Mouse (Mus musculus) neural tube, embryonic 14.5 days (tissue): ENCODE results near the gene Otogl. TPM values are rescaled to one million over a fixed set of nuclear protein-coding genes. Genes with fewer than 3 reads are reported as not detected.

Experiments used
- ATAC-seq: fragments of 200-750 bp; cut with Nextera tagmentation; 2 replicates; pipeline ENCODE4 v1.8.0; 2017; ENCODE audit warnings: low read depth, mild to moderate bottlenecking, moderate TSS enrichment, moderate library complexity
- H3K27ac ChIP-seq: fragments of 300-500 bp; sonication (generic); 2 replicates; pipeline ENCODE4 v1.5.1; 2014; ENCODE audit warnings: low read depth, mild to moderate bottlenecking, control low read depth, low read length, moderate library complexity, mixed read lengths
- H3K27me3 ChIP-seq: fragments of 300-500 bp; sonication (generic); 2 replicates; pipeline ENCODE4 v1.6.1; 2014; ENCODE audit warnings: low read length; ENCODE audit not compliant: control insufficient read depth, insufficient read depth
- H3K36me3 ChIP-seq: fragments of 300-500 bp; sonication (generic); 2 replicates; pipeline ENCODE4 v1.6.1; 2014; ENCODE audit warnings: low read length, mixed read lengths; ENCODE audit not compliant: control insufficient read depth, insufficient read depth
- H3K4me1 ChIP-seq: fragments of 300-500 bp; sonication (generic); 2 replicates; pipeline ENCODE4 v1.6.1; 2014; ENCODE audit warnings: low read length; ENCODE audit not compliant: control insufficient read depth, insufficient read depth
- H3K4me2 ChIP-seq: fragments of 300-500 bp; sonication (generic); 2 replicates; pipeline ENCODE4 v1.6.1; 2014; ENCODE audit warnings: mild to moderate bottlenecking, low read depth, low read length, control low read depth
- H3K4me3 ChIP-seq: fragments of 300-500 bp; sonication (generic); 2 replicates; pipeline ENCODE4 v1.5.1; 2014; ENCODE audit warnings: low read depth, low read length, control low read depth, mixed read lengths
- H3K9ac ChIP-seq: fragments of 300-500 bp; sonication (generic); replicated peaks from 2 replicates; pipeline ENCODE4 v1.6.1; 2014; ENCODE audit warnings: low read depth, mild to moderate bottlenecking, control low read depth, low read length, mixed read lengths
- H3K9me3 ChIP-seq: fragments of 300-500 bp; sonication (generic); 2 replicates; pipeline ENCODE4 v1.6.1; 2016; ENCODE audit warnings: low read length; ENCODE audit not compliant: control insufficient read depth
- WGBS: fragments of 180-500 bp; shearing (Covaris S2); extraction: QIAGEN DNeasy Blood & Tissue Kit; methylation state at CpG from one replicate; pipeline ENCODE4 v1.1.7; 2014; 5-methylcytosine and 5-hydroxymethylcytosine counted together
- polyA plus RNA-seq: library from polyadenylated mRNA; unstranded; fragments of >200 nt; fragmentation: Nextera tagmentation; extraction: Ambion mirVana; gene quantifications from 2 replicates; pipeline ENCODE4 v1.2.1, GENCODE M21; 2014

Otogl gene
- 0.05 TPM in 1 of 2 replicates, not detected in the other for polyA plus RNA-seq

GRCm38 (mm10) chr10:107912084-107912573 is at the start of gene Otogl:
Gene Otogl (minus strand): TSS chr10:107912134.
- no peaks in the 10 kb centered on the region for H3K27me3 ChIP-seq
- 57% methylated on average over 7 of the region's 7 CpGs for WGBS
- no peak within 1 kb of the TSS for H3K4me2 ChIP-seq
- H3K4me1 ChIP-seq: no peaks in the 10 kb centered on the region
- H3K27ac ChIP-seq: no peak within 1 kb of the TSS
- H3K9me3 ChIP-seq: no peaks in the 10 kb centered on the region
- H3K36me3 ChIP-seq: no peaks in the 10 kb centered on the region
- no peak within 1 kb of the TSS for H3K9ac ChIP-seq
- H3K4me3 ChIP-seq: no peak within 1 kb of the TSS
- ATAC-seq: no peak

- ATAC-seq: no peak
- no peaks in the 10 kb centered on the region for H3K36me3 ChIP-seq
These were observed 44.7 kb upstream of the Otogl start for GRCm38 (mm10) chr10:107956588-107956987.

GRCm38 (mm10) chr10:107954444-107954843 is 42.5 kb upstream of the Otogl start:
- Histone ChIP-seq H3K4me3 (no peak overlapping the region), H3K4me2 (no peak overlapping the region), H3K9ac (no peak overlapping the region), H3K27me3 (no peaks in the 10 kb centered on the region), H3K27ac (no peak overlapping the region), H3K4me1 (no peaks in the 10 kb centered on the region), H3K36me3 (no peaks in the 10 kb centered on the region), H3K9me3 (no peaks in the 10 kb centered on the region)
- WGBS: 54% methylated on average over 6 of the region's 6 CpGs
- no peak for ATAC-seq

More at GRCm38 (mm10) chr10:107956588-107956987, 44.7 kb upstream of the Otogl start:
- H3K27me3 ChIP-seq: no peaks in the 10 kb centered on the region
- no peaks in the 10 kb centered on the region for H3K4me1 ChIP-seq
- H3K4me2 ChIP-seq: no peak overlapping the region
- H3K27ac ChIP-seq: no peak overlapping the region
- no peaks in the 10 kb centered on the region for H3K9me3 ChIP-seq
- H3K9ac ChIP-seq: no peak overlapping the region
- no peak overlapping the region for H3K4me3 ChIP-seq
- 82% methylated on average over 5 of the region's 5 CpGs for WGBS

GRCm38 (mm10) chr10:107951596-107951995 is 39.7 kb upstream of the Otogl start:
- H3K27ac ChIP-seq: no peak overlapping the region
- 90% methylated on average over 6 of the region's 6 CpGs for WGBS

GRCm38 (mm10) chr10:107949945-107950344 is 38.0 kb upstream of the Otogl start:
- Histone ChIP-seq H3K9ac (no peak overlapping the region), H3K4me1 (no peaks in the 10 kb centered on the region), H3K27ac (no peak overlapping the region), H3K9me3 (no peaks in the 10 kb centered on the region), H3K4me3 (no peak overlapping the region), H3K27me3 (no peaks in the 10 kb centered on the region), H3K4me2 (no peak overlapping the region), H3K36me3 (no peaks in the 10 kb centered on the region)
- 95% methylated on average over 5 of the region's 5 CpGs for WGBS
- ATAC-seq: no peak

More at GRCm38 (mm10) chr10:107951596-107951995, 39.7 kb upstream of the Otogl start:
- Histone ChIP-seq H3K27me3 (no peaks in the 10 kb centered on the region), H3K9ac (no peak overlapping the region), H3K4me1 (no peaks in the 10 kb centered on the region), H3K36me3 (no peaks in the 10 kb centered on the region), H3K9me3 (no peaks in the 10 kb centered on the region), H3K4me3 (no peak overlapping the region), H3K4me2 (no peak overlapping the region)
- no peak for ATAC-seq

- Histone ChIP-seq H3K27me3 (no peaks in the 10 kb centered on the region), H3K27ac (no peak overlapping the region), H3K36me3 (no peaks in the 10 kb centered on the region), H3K9ac (no peak overlapping the region), H3K4me3 (no peak overlapping the region), H3K4me1 (no peaks in the 10 kb centered on the region), H3K4me2 (no peak overlapping the region), H3K9me3 (no peaks in the 10 kb centered on the region)
- WGBS: 90% methylated on average over 8 of the region's 8 CpGs
- no peak for ATAC-seq
These were observed 36.7 kb upstream of the Otogl start for GRCm38 (mm10) chr10:107948647-107949046.

GRCm38 (mm10) chr10:107948038-107948437 is 36.1 kb upstream of the Otogl start:
- Histone ChIP-seq H3K27me3 (no peaks in the 10 kb centered on the region), H3K9ac (no peak overlapping the region), H3K4me2 (no peak overlapping the region), H3K9me3 (no peaks in the 10 kb centered on the region), H3K4me1 (no peaks in the 10 kb centered on the region), H3K36me3 (no peaks in the 10 kb centered on the region), H3K27ac (no peak overlapping the region), H3K4me3 (no peak overlapping the region)
- ATAC-seq: no peak
- WGBS: 79% methylated on average over 1 of the region's 1 CpGs

- no peaks in the 10 kb centered on the region for H3K27me3 ChIP-seq
- no peaks in the 10 kb centered on the region for H3K36me3 ChIP-seq
- no peak overlapping the region for H3K4me3 ChIP-seq
- no peaks in the 10 kb centered on the region for H3K9me3 ChIP-seq
- WGBS: 63% methylated on average over 5 of the region's 5 CpGs
- no peak overlapping the region for H3K4me2 ChIP-seq
- no peak overlapping the region for H3K9ac ChIP-seq
- H3K27ac ChIP-seq: no peak overlapping the region
- ATAC-seq: no peak
- H3K4me1 ChIP-seq: no peaks in the 10 kb centered on the region
These were observed 34.4 kb upstream of the Otogl start for GRCm38 (mm10) chr10:107946348-107946747.

GRCm38 (mm10) chr10:107943859-107944258 is 31.9 kb upstream of the Otogl start:
- Histone ChIP-seq H3K9ac (no peak overlapping the region), H3K4me2 (no peak overlapping the region), H3K27ac (no peak overlapping the region), H3K36me3 (no peaks in the 10 kb centered on the region), H3K9me3 (no peaks in the 10 kb centered on the region), H3K27me3 (no peaks in the 10 kb centered on the region), H3K4me1 (no peaks in the 10 kb centered on the region), H3K4me3 (no peak overlapping the region)
- 75% methylated on average over 3 of the region's 3 CpGs for WGBS
- no peak for ATAC-seq
